9 mouse cellular contexts compared by ENCODE assay signal in genomic region chr2:24385111-24385961, GRCm38 (mm10). TPM values are rescaled to one million over a fixed set of nuclear protein-coding genes. Genes with fewer than 3 reads are reported as not detected.
A peak's percentile ranks its signal among the peaks of the same experiment; 100 is the strongest.
DNase-seq lines count a peak whose midpoint lies in the region; ATAC-seq lines count a peak whose summit lies in the region.
"Had no signal": no experiment of that assay in that cellular context is flagged by ENCODE, and none has a peak within 500 bp of the region (broad histone marks: within the 10 kb centered on the region; RNA-seq: fewer than 3 reads in every experiment).

No protein-coding gene starts in this region.

- H3K4me2 ChIP-seq in forebrain, embryonic 12.5 days = no peak overlapping the region
- H3K4me2 ChIP-seq in midbrain, embryonic 13.5 days (replicated peaks) = no peak overlapping the region

- no peaks in the 10 kb centered on the region for H3K9me3 ChIP-seq in forebrain, embryonic 12.5 days
- H3K9me3 ChIP-seq in midbrain, embryonic 13.5 days = no peaks in the 10 kb centered on the region

- no peak overlapping the region for H3K4me3 ChIP-seq in forebrain, embryonic 12.5 days (replicated peaks)
- no peak overlapping the region for H3K4me3 ChIP-seq in midbrain, embryonic 13.5 days (replicated peaks)
- H3K4me3 ChIP-seq: left cerebral cortex, adult 2 months had no signal

- no peak overlapping the region for H3K27ac ChIP-seq in forebrain, embryonic 12.5 days
- H3K27ac ChIP-seq in midbrain, embryonic 13.5 days = no peak overlapping the region
- H3K27ac ChIP-seq: left cerebral cortex, adult 2 months had no signal

- H3K27me3 ChIP-seq in forebrain, embryonic 12.5 days = no peaks in the 10 kb centered on the region
- no peaks in the 10 kb centered on the region for H3K27me3 ChIP-seq in midbrain, embryonic 13.5 days

- H3K4me1 ChIP-seq in forebrain, embryonic 12.5 days = no peaks in the 10 kb centered on the region
- no peaks in the 10 kb centered on the region for H3K4me1 ChIP-seq in midbrain, embryonic 13.5 days (replicated peaks)

- no peak overlapping the region for H3K9ac ChIP-seq in forebrain, embryonic 12.5 days
- no peak overlapping the region for H3K9ac ChIP-seq in midbrain, embryonic 13.5 days (replicated peaks)

- DNase-seq in urinary bladder, postnatal 36 days (ENCODE audit: low spot score in 2 of 2) = peak; percentile 25 to 42
- DNase-seq in urinary bladder, adult 2 months (ENCODE audit: low spot score) = no peak
- DNase-seq in large intestine, adult 2 months (ENCODE audit: low read depth, low spot score) = peak; percentile 67
- DNase-seq in gastrocnemius, postnatal 14 days = no peak
- no peak for DNase-seq in gastrocnemius, postnatal 10 days

- no peaks in the 10 kb centered on the region for H3K36me3 ChIP-seq in forebrain, embryonic 12.5 days (replicated peaks)
- H3K36me3 ChIP-seq in midbrain, embryonic 13.5 days = no peaks in the 10 kb centered on the region

- 59% methylated on average over 14 of the region's 14 CpGs for WGBS in large intestine, adult 2 months
- WGBS in forebrain, embryonic 12.5 days = 83% methylated on average over 14 of the region's 14 CpGs
- WGBS in midbrain, embryonic 13.5 days = 85% methylated on average over 14 of the region's 14 CpGs

- intact Hi-C loops in gastrocnemius, postnatal 14 days (cut with DNase I; ENCODE audit: low total_unique reads) = no loop called here

- peak; percentile 62 for ATAC-seq in megakaryocyte progenitor cell, adult 5-6 weeks (replicated peaks; ENCODE audit: poor library complexity)
- no peak for ATAC-seq in forebrain, embryonic 12.5 days (ENCODE audit: low FRiP score)
- no peak for ATAC-seq in midbrain, embryonic 13.5 days

RNA-seq across cellular contexts. Expression of gene Psd4, which starts 18.0 kb away (rescaled TPM):
- 17.9 and 22.3 TPM in 2 replicates for polyA plus RNA-seq in urinary bladder, adult 2 months (2012; rRNA removed)
- polyA plus RNA-seq in large intestine, adult 2 months (2012; rRNA removed) = 20.1 and 23.3 TPM in 2 replicates
- total RNA-seq in megakaryocyte progenitor cell, adult 5-6 weeks (2015) = 43.0 and 43.9 TPM in 2 replicates
- total RNA-seq in megakaryocyte progenitor cell, adult 5-6 weeks (2017) = 74.4 and 81.0 TPM in 2 replicates
- polyA plus RNA-seq in forebrain, embryonic 12.5 days (2016; fragmentation: Nextera tagmentation; extraction: Ambion mirVana) = 0.29 and 1.0 TPM in 2 replicates
- total RNA-seq in gastrocnemius, postnatal 14 days (2021) = under 1 TPM; 0.35 to 0.60 TPM
- 0.28 and 0.37 TPM in 2 replicates for polyA plus RNA-seq in midbrain, embryonic 13.5 days (2015; fragmentation: Nextera tagmentation; extraction: Ambion mirVana)
- total RNA-seq in gastrocnemius, postnatal 10 days (2021) = 1 to 10 TPM in 1 of 2 experiments, under 1 TPM in 1; 0.75 to 1.7 TPM

RNA-seq across cellular contexts. Expression of gene Il1rn, which starts 48.7 kb away (rescaled TPM):
- 5.2 and 7.6 TPM in 2 replicates for polyA plus RNA-seq in urinary bladder, adult 2 months (2012; rRNA removed)
- 2.9 and 3.4 TPM in 2 replicates for polyA plus RNA-seq in large intestine, adult 2 months (2012; rRNA removed)
- total RNA-seq in megakaryocyte progenitor cell, adult 5-6 weeks (2015) = 3.2 and 3.9 TPM in 2 replicates
- 1.0 and 1.2 TPM in 2 replicates for total RNA-seq in megakaryocyte progenitor cell, adult 5-6 weeks (2017)
- not detected in 2 replicates for polyA plus RNA-seq in forebrain, embryonic 12.5 days (2016; fragmentation: Nextera tagmentation; extraction: Ambion mirVana)
- total RNA-seq in gastrocnemius, postnatal 14 days (2021) = not detected
- polyA plus RNA-seq in midbrain, embryonic 13.5 days (2015; fragmentation: Nextera tagmentation; extraction: Ambion mirVana) = 0.17 and 0.19 TPM in 2 replicates
- total RNA-seq in gastrocnemius, postnatal 10 days (2021) = under 1 TPM in 1 of 2 experiments, not detected in 1; 0.43 TPM
- total RNA-seq: left cerebral cortex, adult 2 months had no signal

Comparison
In these comparisons a context has a peak if more than half of its experiments do, and no peak if none do; other contexts are left out.
1. DNase-seq: peak in urinary bladder, postnatal 36 days (2 of 2) and large intestine, adult 2 months (single experiment); none in urinary bladder, adult 2 months (single experiment), gastrocnemius, postnatal 14 days (single experiment) and gastrocnemius, postnatal 10 days (single experiment).